Mouse (Mus musculus): ENCODE measurements at regions not wholly inside any gene's neighbourhood (a gene's known extent, or its start where the extent isn't known, plus 50 kb on each side); places are given as distances from the start of the nearest gene placed in this dataset.
A peak's percentile ranks its signal among the peaks of the same experiment; 100 is the strongest.

DNA sequence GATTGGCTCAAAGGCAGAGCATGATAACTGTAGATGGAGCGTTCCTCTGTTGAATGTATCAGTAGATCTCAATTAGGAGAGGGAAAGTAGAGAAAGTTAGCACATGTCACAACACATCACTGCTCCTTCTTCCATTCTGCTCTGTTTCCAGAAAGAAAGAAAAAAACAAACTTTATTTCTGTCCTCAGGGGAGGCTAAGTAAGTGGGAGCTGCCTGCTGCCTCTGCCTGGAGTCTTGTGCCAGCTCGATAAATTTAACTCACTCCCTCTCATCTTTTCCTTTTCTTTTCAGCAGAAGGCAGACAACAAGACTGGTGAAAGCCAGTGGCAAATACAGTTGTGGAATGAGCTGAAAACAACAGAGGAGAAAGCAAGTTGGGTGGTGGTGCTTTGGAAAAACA lies 517.5 kb upstream of the Gm21961 start:
- Histone ChIP-seq H3K27ac (no peak overlapping the region), H3K27me3 (replicated peaks) (no peaks in the 10 kb centered on the region), H3K9me3 (no peaks in the 10 kb centered on the region), H3K9ac (no peak overlapping the region), H3K4me2 (replicated peaks) (no peak overlapping the region), H3K4me1 (replicated peaks) (no peaks in the 10 kb centered on the region), H3K4me3 (replicated peaks) (no peak overlapping the region), H3K36me3 (no peaks in the 10 kb centered on the region)
- WGBS, result 84% methylated on average over 2 of the region's 2 CpGs
- no peak for ATAC-seq

- Histone ChIP-seq H3K36me3 (no peaks in the 10 kb centered on the region), H3K27ac (no peak overlapping the region), H3K27me3 (replicated peaks) (no peaks in the 10 kb centered on the region), H3K9ac (no peak overlapping the region), H3K4me2 (replicated peaks) (no peak overlapping the region), H3K4me1 (replicated peaks) (no peaks in the 10 kb centered on the region), H3K9me3 (no peaks in the 10 kb centered on the region), H3K4me3 (replicated peaks) (no peak overlapping the region)
- WGBS, result 71% methylated on average over 1 of the region's 1 CpGs
- no peak for ATAC-seq
Measured at GRCm38 (mm10) chr15:65502656-65503055, 488.0 kb upstream of the Gm21961 start.

DNA sequence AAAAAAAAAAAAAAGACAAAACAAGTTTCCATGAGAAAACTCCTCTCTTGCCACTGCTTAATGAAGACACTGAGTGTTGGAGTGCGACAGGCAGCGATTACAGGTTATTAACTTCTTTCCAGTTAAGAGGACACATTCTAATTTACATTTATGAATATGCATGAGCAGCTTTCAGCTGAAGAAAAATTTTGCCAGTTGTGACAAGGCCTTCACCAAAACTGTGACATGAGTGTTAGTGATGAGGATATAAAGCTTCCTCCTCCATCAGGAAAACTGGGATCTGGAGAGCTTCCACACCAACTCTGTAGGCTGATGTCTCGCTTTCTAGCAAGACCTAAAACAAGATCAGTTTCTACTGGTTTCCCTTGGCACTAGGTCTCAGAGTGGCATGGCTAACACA lies 464.2 kb upstream of the Gm21961 start:
- no peak overlapping the region for H3K9ac ChIP-seq
- H3K4me2 ChIP-seq (replicated peaks), result no peak overlapping the region
- no peak overlapping the region for H3K4me3 ChIP-seq (replicated peaks)
- H3K9me3 ChIP-seq, result no peaks in the 10 kb centered on the region
- 87% methylated on average over 3 of the region's 3 CpGs for WGBS
- no peak for ATAC-seq
- no peaks in the 10 kb centered on the region for H3K27me3 ChIP-seq (replicated peaks)
- H3K36me3 ChIP-seq, result no peaks in the 10 kb centered on the region
- H3K27ac ChIP-seq, result no peak overlapping the region
- no peaks in the 10 kb centered on the region for H3K4me1 ChIP-seq (replicated peaks)

GRCm38 (mm10) chr15:65455203-65455816 lies 440.6 kb upstream of the Gm21961 start:
- Histone ChIP-seq H3K4me2 (replicated peaks) (no peak overlapping the region), H3K4me3 (replicated peaks) (no peak overlapping the region), H3K36me3 (no peaks in the 10 kb centered on the region), H3K4me1 (replicated peaks) (no peaks in the 10 kb centered on the region), H3K9ac (no peak overlapping the region), H3K27ac (no peak overlapping the region), H3K9me3 (no peaks in the 10 kb centered on the region), H3K27me3 (replicated peaks) (no peaks in the 10 kb centered on the region)
- peak; percentile 85 for ATAC-seq
- WGBS, result 38% methylated on average over 2 of the region's 2 CpGs

- 72% methylated on average over 4 of the region's 4 CpGs for WGBS
- Histone ChIP-seq H3K36me3 (no peaks in the 10 kb centered on the region), H3K9ac (no peak overlapping the region), H3K4me1 (replicated peaks) (no peaks in the 10 kb centered on the region), H3K4me3 (replicated peaks) (no peak overlapping the region), H3K9me3 (no peaks in the 10 kb centered on the region), H3K4me2 (replicated peaks) (no peak overlapping the region), H3K27me3 (replicated peaks) (no peaks in the 10 kb centered on the region), H3K27ac (no peak overlapping the region)
- ATAC-seq, result no peak
Measured at GRCm38 (mm10) chr15:65452258-65453028, 437.7 kb upstream of the Gm21961 start.

DNA sequence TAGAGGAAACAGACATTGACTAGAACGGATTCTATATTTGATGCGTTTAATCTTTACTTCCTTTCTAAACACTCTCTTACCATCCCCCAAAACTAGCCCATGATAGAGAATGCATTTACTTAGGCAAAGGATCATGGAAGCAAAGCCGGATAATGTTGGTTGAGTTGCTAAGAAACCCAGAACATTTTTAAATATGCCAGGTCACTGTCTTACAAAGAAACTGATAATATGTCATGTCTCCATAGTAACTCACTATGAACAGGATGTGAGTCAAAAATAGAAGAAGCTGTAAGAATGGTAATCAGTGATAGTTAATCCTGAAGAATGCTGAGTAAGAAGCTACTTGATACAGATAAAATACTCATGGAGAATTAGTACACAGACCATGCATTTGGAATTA lies 405.0 kb upstream of the Gm21961 start:
- Histone ChIP-seq H3K4me2 (replicated peaks) (no peak overlapping the region), H3K27ac (no peak overlapping the region), H3K4me3 (replicated peaks) (no peak overlapping the region), H3K9ac (no peak overlapping the region), H3K4me1 (replicated peaks) (no peaks in the 10 kb centered on the region), H3K27me3 (replicated peaks) (no peaks in the 10 kb centered on the region), H3K36me3 (no peaks in the 10 kb centered on the region), H3K9me3 (no peaks in the 10 kb centered on the region)
- 79% methylated on average over 3 of the region's 3 CpGs for WGBS
- no peak for ATAC-seq
